Mouse (Mus musculus) stomach, postnatal 0 days (tissue): ENCODE results near the gene Ggct. TPM values are rescaled to one million over a fixed set of nuclear protein-coding genes. Genes with fewer than 3 reads are reported as not detected.

Experiments used
- ATAC-seq: fragments of 200-750 bp; cut with Nextera tagmentation; 2 replicates; pipeline ENCODE4 v1.8.0; 2017; ENCODE audit not compliant: low FRiP score, low TSS enrichment
- DNase-seq: peaks from one replicate; pipeline ENCODE4 v3.0.0-alpha.2; 2016; ENCODE audit warnings: low spot score
- H3K27ac ChIP-seq: fragments of 300-500 bp; sonication (generic); replicated peaks from 2 replicates; pipeline ENCODE4 v1.5.1; 2014; ENCODE audit warnings: mild to moderate bottlenecking, control low read depth
- H3K27me3 ChIP-seq: fragments of 300-500 bp; sonication (generic); 2 replicates; pipeline ENCODE4 v1.6.1; 2014; ENCODE audit warnings: low read length; ENCODE audit not compliant: control insufficient read depth, insufficient read depth
- H3K36me3 ChIP-seq: fragments of 300-500 bp; sonication (generic); 2 replicates; pipeline ENCODE4 v1.6.1; 2014; ENCODE audit warnings: low read length, mixed read lengths; ENCODE audit not compliant: control insufficient read depth, insufficient read depth
- H3K4me1 ChIP-seq: fragments of 300-500 bp; sonication (generic); replicated peaks from 2 replicates; pipeline ENCODE4 v1.6.1; 2014; ENCODE audit warnings: antibody characterized with exemption; ENCODE audit not compliant: control insufficient read depth, insufficient read depth
- H3K4me2 ChIP-seq: fragments of 300-500 bp; sonication (generic); replicated peaks from 2 replicates; pipeline ENCODE4 v1.6.1; 2014; ENCODE audit warnings: low read depth, mild to moderate bottlenecking, control low read depth, moderate library complexity
- H3K4me3 ChIP-seq: fragments of 300-500 bp; sonication (generic); 2 replicates; pipeline ENCODE4 v1.5.1; 2014; ENCODE audit warnings: low read depth, low read length, control low read depth
- H3K9ac ChIP-seq: fragments of 300-500 bp; sonication (generic); 2 replicates; pipeline ENCODE4 v1.6.1; 2014; ENCODE audit warnings: mild to moderate bottlenecking, low read length, control low read depth, mixed read lengths
- H3K9me3 ChIP-seq: fragments of 300-500 bp; sonication (generic); 2 replicates; pipeline ENCODE4 v1.6.1; 2016; ENCODE audit warnings: low read length; ENCODE audit not compliant: control insufficient read depth
- CTCF ChIP-seq: IDR thresholded peaks from 2 replicates; pipeline ENCODE4 v1.5.1; 2016; ENCODE audit warnings: antibody characterized with exemption, low read depth, mild to moderate bottlenecking, moderate library complexity
- EP300 ChIP-seq: optimal IDR thresholded peaks from 2 replicates; pipeline ENCODE3; 2016; ENCODE audit warnings: antibody characterized with exemption
- WGBS: fragments of 180-500 bp; shearing (Covaris S2); extraction: QIAGEN DNeasy Blood & Tissue Kit; methylation state at CpG from one replicate; pipeline ENCODE4 v1.1.7; 2014; 5-methylcytosine and 5-hydroxymethylcytosine counted together
- polyA plus RNA-seq: library from polyadenylated mRNA; unstranded; fragments of >200 nt; fragmentation: Nextera tagmentation; extraction: Ambion mirVana; gene quantifications from 2 replicates; pipeline ENCODE4 v1.2.1, GENCODE M21; 2015

Ggct gene
- polyA plus RNA-seq, 1 experiment from 2014 or later = 9.3 TPM

- WGBS = 63% methylated on average over 24 of the region's 24 CpGs
- Histone ChIP-seq H3K9ac (no peak overlapping the region), H3K4me1 (no peaks in the 10 kb centered on the region), H3K27me3 (no peaks in the 10 kb centered on the region), H3K4me3 (no peak overlapping the region), H3K36me3 (peaks cover 12% of the 10 kb centered on the region; the same call in 1 of the 2 replicates), H3K4me2 (no peak overlapping the region), H3K9me3 (no peaks in the 10 kb centered on the region), H3K27ac (no peak overlapping the region)
- no peak for TF ChIP-seq EP300
- TF ChIP-seq CTCF = no peak
- ATAC-seq = no peak
- DNase-seq = no peak
These were observed 49.0 kb downstream of the Ggct start for GRCm38 (mm10) chr6:54943753-54944152.

GRCm38 (mm10) chr6:54943292-54943691 lies 49.5 kb downstream of the Ggct start:
- 0 out of 2 replicates have a peak, but pooled peaks have one; percentile 29 for ATAC-seq
- H3K9ac ChIP-seq = no peak overlapping the region
- no peaks in the 10 kb centered on the region for H3K4me1 ChIP-seq
- 77% methylated on average over 16 of the region's 16 CpGs for WGBS
- H3K27ac ChIP-seq = no peak overlapping the region
- H3K4me2 ChIP-seq = no peak overlapping the region
- peaks cover 12% of the 10 kb centered on the region; the same call in 1 of the 2 replicates for H3K36me3 ChIP-seq
- no peak for TF ChIP-seq CTCF
- no peak for TF ChIP-seq EP300
- H3K9me3 ChIP-seq = no peaks in the 10 kb centered on the region
- no peak for DNase-seq
- no peaks in the 10 kb centered on the region for H3K27me3 ChIP-seq
- H3K4me3 ChIP-seq = no peak overlapping the region

GRCm38 (mm10) chr6:54941149-54941548 lies 51.6 kb downstream of the Ggct start:
- DNase-seq = no peak
- Histone ChIP-seq H3K27ac (no peak overlapping the region), H3K4me1 (no peaks in the 10 kb centered on the region), H3K27me3 (no peaks in the 10 kb centered on the region), H3K36me3 (peaks cover 12% of the 10 kb centered on the region; the same call in 1 of the 2 replicates), H3K4me2 (no peak overlapping the region), H3K4me3 (no peak overlapping the region), H3K9ac (no peak overlapping the region), H3K9me3 (no peaks in the 10 kb centered on the region)
- 95% methylated on average over 6 of the region's 6 CpGs for WGBS
- no peak for TF ChIP-seq EP300
- no peak for TF ChIP-seq CTCF
- no peak for ATAC-seq

GRCm38 (mm10) chr6:54940126-54940525 lies 52.6 kb downstream of the Ggct start:
- peaks cover 12% of the 10 kb centered on the region; the same call in 1 of the 2 replicates for H3K36me3 ChIP-seq
- H3K9me3 ChIP-seq = no peaks in the 10 kb centered on the region
- H3K4me1 ChIP-seq = no peaks in the 10 kb centered on the region
- no peak overlapping the region for H3K4me3 ChIP-seq
- WGBS = 59% methylated on average over 7 of the region's 7 CpGs
- no peak for TF ChIP-seq EP300
- no peak for TF ChIP-seq CTCF
- DNase-seq (no peak), ATAC-seq (no peak)
- no peak overlapping the region for H3K9ac ChIP-seq
- H3K27me3 ChIP-seq = no peaks in the 10 kb centered on the region
- H3K4me2 ChIP-seq = no peak overlapping the region
- H3K27ac ChIP-seq = no peak overlapping the region

- peaks cover 12% of the 10 kb centered on the region; the same call in 1 of the 2 replicates for H3K36me3 ChIP-seq
- no peak overlapping the region for H3K4me2 ChIP-seq
- H3K27me3 ChIP-seq = no peaks in the 10 kb centered on the region
- TF ChIP-seq CTCF (no peak), EP300 (no peak)
- no peaks in the 10 kb centered on the region for H3K9me3 ChIP-seq
- H3K27ac ChIP-seq = no peak overlapping the region
- no peak overlapping the region for H3K4me3 ChIP-seq
- 41% methylated on average over 4 of the region's 4 CpGs for WGBS
- DNase-seq = peak; percentile 29
- H3K4me1 ChIP-seq = no peaks in the 10 kb centered on the region
- H3K9ac ChIP-seq = no peak overlapping the region
- peak; percentile 38; the same call in 1 of the 2 replicates for ATAC-seq
These were observed 53.1 kb downstream of the Ggct start for GRCm38 (mm10) chr6:54939631-54940030.

- Histone ChIP-seq H3K9ac (no peak overlapping the region), H3K27ac (no peak overlapping the region), H3K4me3 (no peak overlapping the region), H3K4me2 (no peak overlapping the region), H3K9me3 (no peaks in the 10 kb centered on the region), H3K27me3 (no peaks in the 10 kb centered on the region), H3K36me3 (0 out of 2 replicates have a peak, but pooled peaks cover 3% of the 10 kb centered on the region), H3K4me1 (no peaks in the 10 kb centered on the region)
- TF ChIP-seq CTCF (no peak), EP300 (no peak)
- ATAC-seq (no peak), DNase-seq (no peak)
- 64% methylated on average over 2 of the region's 2 CpGs for WGBS
These were observed 56.3 kb downstream of the Ggct start for GRCm38 (mm10) chr6:54936496-54936895.
